Mouse (Mus musculus) bone marrow, adult 2 months (tissue): ENCODE results near the gene Gata3.

ENCODE experiments used
- CTCF ChIP-seq: fragments of 200-500 bp; IDR thresholded peaks from 2 replicates; pipeline ENCODE4 v1.5.1; 2011; ENCODE audit warnings: low read length, control low read depth; ENCODE audit not compliant: control insufficient read depth, insufficient read depth
- POLR2A ChIP-seq: fragments of 200-500 bp; IDR thresholded peaks from 2 replicates; pipeline ENCODE4 v1.6.1; 2011; ENCODE audit warnings: low read depth, mild to moderate bottlenecking, control low read depth, low read length, borderline replicate concordance; ENCODE audit not compliant: control insufficient read depth

DNA sequence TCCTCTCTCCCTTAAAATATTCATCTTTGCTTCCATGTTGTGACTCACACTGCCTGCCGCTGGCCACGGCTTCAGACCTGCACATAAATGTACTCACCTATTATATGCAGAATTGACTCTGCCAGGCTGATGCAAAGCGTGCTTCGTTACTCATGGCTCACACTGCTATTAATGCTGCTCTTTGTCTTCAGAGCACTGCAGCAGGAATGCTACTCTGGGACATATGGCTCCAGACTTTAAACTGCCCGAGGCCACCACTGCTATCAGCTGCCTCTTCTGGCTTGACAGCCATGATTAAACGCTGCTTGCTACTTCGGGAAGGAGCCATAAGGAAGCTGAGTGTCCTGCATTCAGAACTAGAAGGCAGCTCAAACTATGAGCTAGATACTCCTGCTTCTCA lies 54.6 kb downstream of the Gata3 start:
- no peak for TF ChIP-seq CTCF
- TF ChIP-seq POLR2A, result no peak
